Mouse (Mus musculus) left cerebral cortex, adult 9 months (tissue): ENCODE results near the gene Olfr640.

ENCODE experiments used
- DNase-seq, 2 experiments: peaks; one replicate each; pipeline ENCODE4 v3.0.0; 2022; ENCODE audit warnings: low spot score in 2 of 2

Gene Olfr640

GRCm38 (mm10) chr7:104025473-104025872, at the start of gene Olfr640:
Gene Olfr640, minus strand, starts transcription at chr7:104025573.
- DNase-seq = no peak

DNA sequence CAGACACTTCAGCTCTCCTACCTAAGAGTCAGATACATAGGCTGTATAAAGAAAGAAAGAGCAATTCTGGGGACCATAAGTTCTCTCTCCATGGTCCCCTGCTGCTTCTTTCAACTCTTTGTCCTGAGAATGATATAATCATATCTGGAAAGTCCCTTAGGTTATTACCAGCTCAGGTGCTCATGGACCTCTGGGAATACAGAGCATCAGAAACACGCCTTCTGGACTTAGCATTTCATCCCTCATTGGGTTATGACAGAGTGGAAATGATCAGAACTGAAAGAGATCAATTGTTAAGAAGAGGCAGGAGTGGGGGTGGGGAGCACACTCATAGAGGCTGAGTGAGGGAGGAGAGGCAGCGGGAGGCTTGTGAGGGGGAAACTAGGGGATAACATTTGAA, 46.4 kb upstream of the Olfr640 start, which contains the start of gene Olfr644:
Gene Olfr644 (minus strand): TSS at position 101 of the 400 bp plus-strand sequence.
- DNase-seq = no peak

DNA sequence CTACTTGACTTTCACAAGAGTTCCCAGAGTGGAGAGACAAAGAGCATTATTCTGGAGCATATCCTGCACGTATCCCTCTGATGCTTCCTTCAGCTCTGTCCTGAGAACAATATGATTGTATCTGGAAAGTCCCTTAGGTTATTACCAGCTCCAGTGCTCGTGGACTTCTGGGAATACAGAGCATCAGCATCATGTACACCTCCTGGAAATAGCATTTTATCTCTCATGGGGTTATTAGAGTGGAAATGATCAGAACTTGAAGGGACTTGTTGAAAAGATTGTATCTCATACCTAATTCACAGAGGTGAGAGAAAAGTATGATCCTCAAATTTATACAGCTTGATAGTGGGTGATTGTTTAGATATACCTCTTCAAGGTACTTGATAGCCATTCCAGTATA, 36.0 kb upstream of the Olfr640 start, which contains the start of gene 4930516K23Rik:
Gene 4930516K23Rik (minus strand): TSS at position 101 of the 400 bp plus-strand sequence.
- no peak for DNase-seq

DNA sequence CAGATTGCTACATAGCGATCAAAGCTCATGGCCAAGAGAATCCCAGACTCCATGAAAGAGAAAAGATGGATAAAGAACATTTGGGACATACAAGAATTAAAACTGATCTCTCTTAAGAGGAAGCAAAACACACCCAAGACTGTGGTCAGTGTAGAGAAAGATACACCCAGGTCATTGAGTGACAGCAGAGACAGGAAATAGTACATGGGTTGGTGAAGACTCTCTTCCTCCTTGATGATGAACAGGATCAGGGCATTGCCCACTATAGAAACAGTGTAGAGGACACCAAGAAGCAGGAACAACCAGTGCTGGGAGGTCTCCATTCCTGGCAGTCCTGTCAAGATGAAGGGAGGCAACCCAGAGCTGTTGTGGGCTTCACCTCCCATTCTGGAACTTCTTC, 33.8 kb upstream of the Olfr640 start:
- DNase-seq = no peak

GRCm38 (mm10) chr7:104052566-104052965, 27.2 kb upstream of the Olfr640 start, which contains the start of gene Olfr642:
Gene Olfr642, minus strand, starts transcription at chr7:104052666.
- no peak for DNase-seq

GRCm38 (mm10) chr7:104050745-104051144, 25.4 kb upstream of the Olfr640 start:
- DNase-seq = no peak

DNA sequence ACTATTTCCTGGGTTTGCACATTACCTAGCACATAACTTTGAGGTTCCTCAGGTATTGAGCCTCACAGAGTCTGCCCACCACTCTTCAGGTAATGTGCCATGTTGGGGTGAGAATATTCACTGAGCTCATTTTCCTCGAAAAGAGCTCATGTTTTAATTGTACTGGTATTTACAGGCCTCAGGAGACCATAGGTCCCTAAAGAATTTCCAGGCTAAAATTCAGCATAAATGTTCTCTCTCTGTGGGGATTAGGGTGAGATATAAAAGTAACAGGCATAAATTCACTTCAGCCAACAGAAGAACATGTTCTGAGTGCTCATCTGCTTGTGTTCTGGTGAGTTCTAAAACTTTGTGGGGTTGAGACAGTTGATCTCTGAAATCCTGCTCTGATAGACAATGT, 9.8 kb upstream of the Olfr640 start, which contains the start of gene Olfr641:
Gene Olfr641 (plus strand): TSS at position 301 of the 400 bp plus-strand sequence.
- DNase-seq = no peak

DNA sequence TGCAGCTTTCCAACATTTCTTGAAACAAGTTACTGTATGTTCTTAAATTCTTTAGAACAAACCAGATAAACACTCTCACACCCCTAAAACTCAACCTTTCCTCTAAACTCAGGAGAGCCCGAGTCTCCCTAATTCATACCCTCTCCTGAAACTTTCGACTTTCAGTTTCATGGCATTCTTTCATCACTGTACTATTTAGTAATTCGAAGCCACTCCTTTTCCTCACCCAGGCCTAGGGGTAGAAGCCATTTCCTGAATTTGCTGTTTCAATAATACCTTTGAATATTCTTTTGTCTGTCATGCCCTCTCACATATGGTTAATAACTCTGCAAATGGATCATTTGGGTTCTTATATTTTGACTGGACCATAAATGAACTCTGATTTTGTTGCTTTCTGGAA, 1.6 kb upstream of the Olfr640 start:
- no peak for DNase-seq

GRCm38 (mm10) chr7:104021651-104022050, 3.7 kb downstream of the Olfr640 start:
- DNase-seq = no peak

GRCm38 (mm10) chr7:104018953-104019352, 6.4 kb downstream of the Olfr640 start:
- DNase-seq = no peak

DNA sequence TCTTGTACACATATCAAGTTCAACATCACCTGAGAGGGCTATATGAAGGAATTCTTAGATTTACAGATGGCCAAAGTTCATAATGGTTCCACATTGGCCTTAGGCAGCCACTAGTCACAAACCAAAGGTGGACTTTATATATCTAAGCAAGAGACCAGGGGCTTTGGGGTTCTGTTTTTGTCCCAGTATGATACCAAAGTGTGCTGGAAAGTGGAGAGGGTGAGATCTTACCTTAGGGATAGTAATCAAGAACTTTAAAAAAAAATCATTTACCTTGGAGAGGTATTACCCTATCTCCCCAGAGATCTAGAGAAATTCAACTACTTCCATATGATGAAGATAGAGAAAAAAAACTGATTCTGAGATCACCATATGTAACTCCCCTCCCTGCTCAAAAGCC, 8.2 kb downstream of the Olfr640 start, which contains the start of gene Olfr639:
Gene Olfr639 (minus strand): TSS at position 101 of the 400 bp plus-strand sequence.
- DNase-seq = no peak

- DNase-seq = no peak
Measured at GRCm38 (mm10) chr7:103999124-103999523, 26.2 kb downstream of the Olfr640 start.

DNA sequence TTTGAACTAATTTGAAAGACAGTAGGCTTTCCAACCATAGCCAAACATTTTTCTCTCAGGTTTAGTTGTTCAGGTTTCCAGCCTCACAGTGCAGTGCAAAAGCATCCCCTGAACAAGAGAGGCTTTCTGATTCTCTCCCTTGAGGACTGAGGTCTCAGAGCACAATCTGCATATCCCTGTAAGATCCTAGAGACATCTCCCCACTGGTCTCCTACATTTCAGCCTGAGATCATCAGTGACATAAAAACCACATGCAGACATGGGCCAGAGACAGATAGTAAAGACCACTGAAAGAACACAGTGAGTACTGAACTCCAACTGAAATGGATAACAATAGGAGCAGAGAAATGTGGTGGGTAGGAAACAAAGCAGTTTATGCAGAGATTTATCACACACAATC, 26.9 kb downstream of the Olfr640 start, which contains the start of gene Olfr638:
Gene Olfr638 (plus strand): TSS at position 301 of the 400 bp plus-strand sequence.
- DNase-seq = no peak

DNA sequence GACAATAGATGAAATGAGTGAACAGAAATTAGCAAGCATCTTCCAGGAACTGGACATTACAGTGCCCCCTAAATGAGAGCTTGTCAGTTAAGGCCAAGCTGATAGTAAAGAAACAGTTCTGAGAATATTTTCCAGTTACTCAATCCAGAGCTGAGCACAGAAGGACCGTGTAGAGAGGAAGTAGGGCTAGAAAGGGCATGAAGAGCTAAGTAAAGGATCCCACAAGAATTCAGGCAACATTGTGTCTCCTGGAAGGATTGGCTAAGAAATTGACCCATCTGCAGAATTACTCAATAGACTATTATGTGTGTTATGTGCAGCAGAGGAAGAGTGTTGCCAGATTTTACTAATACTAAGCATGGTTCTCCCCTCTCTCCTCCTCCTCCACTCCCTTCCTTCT, 53.6 kb downstream of the Olfr640 start:
- DNase-seq = no peak

DNA sequence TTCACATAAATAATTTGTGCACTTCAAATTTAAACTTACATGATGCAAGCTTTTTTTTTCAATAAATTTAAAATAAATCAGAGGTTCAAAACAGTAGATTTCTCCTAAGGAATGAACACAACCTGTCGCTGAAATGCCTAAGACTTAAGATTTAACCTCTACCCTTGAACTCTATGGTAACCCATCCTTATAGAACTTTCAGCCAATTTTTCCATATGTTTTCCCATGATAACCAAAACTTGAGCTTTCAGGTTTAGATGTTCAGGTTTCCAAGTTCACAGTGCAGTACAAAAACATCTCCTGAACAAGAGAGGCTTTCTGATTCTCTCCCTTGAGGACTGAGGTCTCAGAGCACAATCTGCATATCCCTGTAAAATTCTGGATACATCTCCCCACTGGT, 54.5 kb downstream of the Olfr640 start, which contains the start of gene Olfr635:
Gene Olfr635 (plus strand): TSS at position 301 of the 400 bp plus-strand sequence.
- DNase-seq = no peak
